Mouse (Mus musculus): ENCODE results near the gene Ttc21a.

- TF ChIP-seq CHD2 (IDR thresholded peaks at IDR 0.05; ENCODE audit: low read depth, low read length) (no peak), MAFK (IDR thresholded peaks at IDR 0.05; ENCODE audit: insufficient read depth, low read depth, low read length) (no peak), ZC3H11A (IDR thresholded peaks at IDR 0.05; ENCODE audit: borderline replicate concordance, low read depth, low read length) (no peak)
Measured at GRCm38 (mm10) chr9:119975286-119975685, 37.9 kb downstream of the Ttc21a start.
